Mouse (Mus musculus): Measurements from ENCODE around the gene Glmn. TPM values are rescaled to one million over a fixed set of nuclear protein-coding genes. Genes with fewer than 3 reads are reported as not detected.

Glmn gene
- polyA plus RNA-seq, 1 experiment, result 0.46 TPM

DNA sequence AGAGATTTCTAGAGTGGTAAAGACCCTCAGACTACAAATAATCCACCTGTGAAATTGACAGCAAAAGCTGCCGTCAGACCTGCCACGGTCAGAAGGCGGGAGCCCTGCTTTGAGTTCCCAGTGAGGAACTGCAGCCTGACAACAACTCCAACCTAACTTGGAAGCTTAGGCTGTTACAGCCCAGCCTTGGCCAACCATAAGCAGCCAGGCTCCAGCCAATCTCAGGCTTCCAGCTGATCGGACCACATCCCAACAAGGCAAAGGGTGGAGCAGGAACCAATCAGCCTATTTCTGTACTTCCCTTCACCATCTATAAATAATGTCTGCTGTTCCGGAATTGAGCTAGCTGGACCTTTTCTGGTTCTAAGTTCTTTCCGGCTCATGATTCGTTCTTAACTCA lies 75.8 kb downstream of the Glmn start:
- Histone ChIP-seq H3K9me3 (peaks cover 6% of the 10 kb centered on the region; the same call in 1 of the 2 replicates), H3K36me3 (replicated peaks; ENCODE audit: low read length) (peaks cover 6% of the 10 kb centered on the region), H3K4me3 (replicated peaks) (no peak overlapping the region), H3K27me3 (replicated peaks) (no peaks in the 10 kb centered on the region), H3K4me1 (peaks cover 60% of the 10 kb centered on the region)
- TF ChIP-seq GATA1 (IDR thresholded peaks at IDR 0.05; ENCODE audit: borderline replicate concordance, low read length), result no peak
- no peak for TF ChIP-seq FLI1 (IDR thresholded peaks at IDR 0.05; ENCODE audit: low read length)

- peaks cover 56% of the 10 kb centered on the region for H3K4me1 ChIP-seq
- peaks cover 6% of the 10 kb centered on the region for H3K36me3 ChIP-seq (replicated peaks; ENCODE audit: low read length)
- TF ChIP-seq FLI1 (IDR thresholded peaks at IDR 0.05; ENCODE audit: low read length) (no peak), GATA1 (IDR thresholded peaks at IDR 0.05; ENCODE audit: borderline replicate concordance, low read length) (no peak)
- no peak overlapping the region for H3K4me3 ChIP-seq (replicated peaks)
- no peaks in the 10 kb centered on the region for H3K27me3 ChIP-seq (replicated peaks)
- H3K9me3 ChIP-seq, result peaks cover 6% of the 10 kb centered on the region; the same call in 1 of the 2 replicates
Observed at GRCm38 (mm10) chr5:107521386-107521785, 76.3 kb downstream of the Glmn start.

- H3K27me3 ChIP-seq (replicated peaks), result no peaks in the 10 kb centered on the region
- H3K9me3 ChIP-seq, result peaks cover 6% of the 10 kb centered on the region; the same call in 1 of the 2 replicates
- H3K4me1 ChIP-seq, result peaks cover 58% of the 10 kb centered on the region
- H3K36me3 ChIP-seq (replicated peaks; ENCODE audit: low read length), result peaks cover 6% of the 10 kb centered on the region
- H3K4me3 ChIP-seq (replicated peaks), result no peak overlapping the region
- TF ChIP-seq FLI1 (IDR thresholded peaks at IDR 0.05; ENCODE audit: low read length), result no peak
Observed at GRCm38 (mm10) chr5:107518602-107519001, 79.1 kb downstream of the Glmn start.

DNA sequence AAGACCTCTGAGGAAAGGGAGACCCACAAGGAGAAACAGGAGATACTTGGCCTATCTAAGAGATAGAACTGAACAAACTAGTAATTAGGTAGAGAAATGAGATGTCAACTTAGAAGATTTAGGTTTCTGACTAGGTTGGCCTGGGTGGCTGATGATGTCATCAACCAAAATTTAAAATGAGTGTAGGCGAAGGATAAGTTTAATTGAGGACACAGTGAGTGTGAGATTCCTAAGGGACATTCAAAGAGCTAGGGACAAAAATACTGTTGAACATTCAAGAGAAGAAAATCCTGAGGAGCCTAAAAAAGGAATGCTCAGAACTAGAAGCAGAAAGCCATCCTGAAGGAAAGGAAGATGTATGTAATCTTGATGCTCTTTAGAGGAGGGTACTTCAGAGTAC lies 81.6 kb downstream of the Glmn start:
- Histone ChIP-seq H3K36me3 (replicated peaks; ENCODE audit: low read length) (peaks cover 3% of the 10 kb centered on the region), H3K4me1 (peaks cover 54% of the 10 kb centered on the region), H3K4me3 (replicated peaks) (no peak overlapping the region), H3K27me3 (replicated peaks) (no peaks in the 10 kb centered on the region), H3K9me3 (peaks cover 6% of the 10 kb centered on the region; the same call in 1 of the 2 replicates)
- TF ChIP-seq GATA1 (IDR thresholded peaks at IDR 0.05; ENCODE audit: borderline replicate concordance, low read length) (no peak), FLI1 (IDR thresholded peaks at IDR 0.05; ENCODE audit: low read length) (no peak)

DNA sequence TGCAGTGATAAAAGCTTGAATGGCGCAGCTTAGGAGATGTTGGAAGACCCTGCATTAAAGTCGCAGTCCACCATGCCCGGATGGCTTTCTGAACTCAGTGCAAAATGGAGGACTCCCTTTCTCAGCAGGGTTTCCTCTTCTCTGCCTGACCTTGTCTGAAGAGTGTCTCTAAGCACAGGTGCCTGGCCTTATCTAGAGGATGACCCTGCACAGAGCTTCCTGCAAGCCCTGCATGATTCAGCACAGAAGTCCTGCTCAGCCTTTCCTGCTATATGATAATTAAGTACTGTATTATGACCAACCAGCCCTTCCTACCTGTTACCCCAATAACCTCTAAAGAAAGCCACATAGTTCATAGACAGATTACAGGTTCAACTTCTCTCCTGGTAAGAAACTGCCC lies 82.2 kb downstream of the Glmn start:
- TF ChIP-seq GATA1 (IDR thresholded peaks at IDR 0.05; ENCODE audit: borderline replicate concordance, low read length) (no peak), FLI1 (IDR thresholded peaks at IDR 0.05; ENCODE audit: low read length) (no peak)
- H3K27me3 ChIP-seq (replicated peaks), result no peaks in the 10 kb centered on the region
- H3K4me1 ChIP-seq, result peaks cover 48% of the 10 kb centered on the region
- H3K9me3 ChIP-seq, result peaks cover 4% of the 10 kb centered on the region; the same call in 1 of the 2 replicates
- H3K4me3 ChIP-seq (replicated peaks), result no peak overlapping the region
- H3K36me3 ChIP-seq (replicated peaks; ENCODE audit: low read length), result peaks cover 5% of the 10 kb centered on the region

DNA sequence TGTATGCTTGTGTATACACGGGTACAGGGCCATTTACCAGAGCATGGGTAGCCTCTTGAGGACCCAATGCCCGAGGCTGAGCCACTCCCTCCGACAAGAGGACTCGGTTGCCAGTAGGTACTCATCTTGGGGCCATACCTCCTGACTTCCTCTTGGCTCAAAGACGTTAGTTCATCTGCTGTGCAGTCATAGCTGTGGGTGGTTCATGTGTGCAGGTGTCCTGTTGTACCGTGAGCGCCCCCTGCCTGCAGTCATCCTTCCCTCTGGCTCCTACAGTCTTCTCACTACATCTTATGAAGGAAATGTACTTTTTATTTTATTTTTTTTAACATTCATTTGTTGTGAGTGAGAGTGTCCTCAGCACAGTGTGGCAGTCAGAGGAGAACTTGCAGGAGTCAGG lies 84.1 kb downstream of the Glmn start:
- Histone ChIP-seq H3K36me3 (replicated peaks; ENCODE audit: low read length) (peaks cover 6% of the 10 kb centered on the region), H3K9me3 (no peaks in the 10 kb centered on the region; the same call in 1 of the 2 replicates), H3K4me1 (peaks cover 43% of the 10 kb centered on the region), H3K4me3 (replicated peaks) (no peak overlapping the region), H3K27me3 (replicated peaks) (no peaks in the 10 kb centered on the region)
- no peak for TF ChIP-seq FLI1 (IDR thresholded peaks at IDR 0.05; ENCODE audit: low read length)
- TF ChIP-seq GATA1 (IDR thresholded peaks at IDR 0.05; ENCODE audit: borderline replicate concordance, low read length), result no peak

DNA sequence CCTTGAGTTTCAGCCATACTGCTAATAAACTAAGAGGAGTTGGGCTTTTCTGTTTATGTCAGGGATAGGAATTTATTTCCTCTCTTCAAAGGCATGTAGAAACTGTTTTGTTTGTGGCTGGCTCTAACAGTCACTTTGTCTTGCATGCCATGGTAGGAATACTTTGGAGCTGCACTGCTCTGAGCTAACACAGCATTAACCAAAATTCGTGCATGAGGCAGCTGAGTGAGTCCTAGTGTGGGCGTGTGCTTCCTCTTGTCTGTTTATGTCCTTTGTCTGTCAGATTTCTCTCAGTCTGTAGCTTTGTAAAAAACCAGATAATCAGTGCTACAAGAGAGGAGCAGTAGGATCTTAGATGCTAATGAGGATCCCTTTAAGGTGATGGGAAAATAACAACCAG lies 86.4 kb downstream of the Glmn start:
- no peak overlapping the region for H3K4me3 ChIP-seq (replicated peaks)
- H3K9me3 ChIP-seq, result no peaks in the 10 kb centered on the region
- H3K27me3 ChIP-seq (replicated peaks), result no peaks in the 10 kb centered on the region
- peaks cover 7% of the 10 kb centered on the region for H3K36me3 ChIP-seq (replicated peaks; ENCODE audit: low read length)
- H3K4me1 ChIP-seq, result peaks cover 38% of the 10 kb centered on the region
- TF ChIP-seq FLI1 (IDR thresholded peaks at IDR 0.05; ENCODE audit: low read length), result no peak

GRCm38 (mm10) chr5:107510503-107510902 lies 87.2 kb downstream of the Glmn start:
- Histone ChIP-seq H3K4me1 (peaks cover 30% of the 10 kb centered on the region), H3K27me3 (replicated peaks) (no peaks in the 10 kb centered on the region), H3K9me3 (no peaks in the 10 kb centered on the region), H3K4me3 (replicated peaks) (no peak overlapping the region), H3K36me3 (replicated peaks; ENCODE audit: low read length) (peaks cover 10% of the 10 kb centered on the region)
- no peak for TF ChIP-seq GATA1 (IDR thresholded peaks at IDR 0.05; ENCODE audit: borderline replicate concordance, low read length)
- TF ChIP-seq FLI1 (IDR thresholded peaks at IDR 0.05; ENCODE audit: low read length), result no peak

- peaks cover 25% of the 10 kb centered on the region for H3K36me3 ChIP-seq (replicated peaks; ENCODE audit: low read length)
- no peaks in the 10 kb centered on the region for H3K27me3 ChIP-seq (replicated peaks)
- TF ChIP-seq FLI1 (IDR thresholded peaks at IDR 0.05; ENCODE audit: low read length) (no peak), GATA1 (IDR thresholded peaks at IDR 0.05; ENCODE audit: borderline replicate concordance, low read length) (no peak)
- no peak within 1 kb of the TSS for H3K4me3 ChIP-seq (replicated peaks)
- peaks cover 10% of the 10 kb centered on the region for H3K4me1 ChIP-seq
- no peaks in the 10 kb centered on the region for H3K9me3 ChIP-seq
Observed at GRCm38 (mm10) chr5:107507321-107507720, 90.4 kb downstream of the Glmn start, which contains the start of gene Gm42669. Gene Gm42669 (plus strand): TSS chr5:107507621.

GRCm38 (mm10) chr5:107500741-107501140 lies 96.9 kb downstream of the Glmn start:
- H3K9me3 ChIP-seq, result no peaks in the 10 kb centered on the region
- H3K27me3 ChIP-seq (replicated peaks), result no peaks in the 10 kb centered on the region
- H3K36me3 ChIP-seq (replicated peaks; ENCODE audit: low read length), result peaks cover 27% of the 10 kb centered on the region
- H3K4me1 ChIP-seq, result no peaks in the 10 kb centered on the region
- no peak overlapping the region for H3K4me3 ChIP-seq (replicated peaks)
- TF ChIP-seq FLI1 (IDR thresholded peaks at IDR 0.05; ENCODE audit: low read length) (no peak), GATA1 (IDR thresholded peaks at IDR 0.05; ENCODE audit: borderline replicate concordance, low read length) (no peak)
